Mouse (Mus musculus) cerebellum, adult 9-11 months (tissue): ENCODE measurements around the gene Dhx9.

Source experiments
- DNase-seq: peaks from one replicate; pipeline ENCODE4 v3.0.0; 2022

The Dhx9 gene

DNA sequence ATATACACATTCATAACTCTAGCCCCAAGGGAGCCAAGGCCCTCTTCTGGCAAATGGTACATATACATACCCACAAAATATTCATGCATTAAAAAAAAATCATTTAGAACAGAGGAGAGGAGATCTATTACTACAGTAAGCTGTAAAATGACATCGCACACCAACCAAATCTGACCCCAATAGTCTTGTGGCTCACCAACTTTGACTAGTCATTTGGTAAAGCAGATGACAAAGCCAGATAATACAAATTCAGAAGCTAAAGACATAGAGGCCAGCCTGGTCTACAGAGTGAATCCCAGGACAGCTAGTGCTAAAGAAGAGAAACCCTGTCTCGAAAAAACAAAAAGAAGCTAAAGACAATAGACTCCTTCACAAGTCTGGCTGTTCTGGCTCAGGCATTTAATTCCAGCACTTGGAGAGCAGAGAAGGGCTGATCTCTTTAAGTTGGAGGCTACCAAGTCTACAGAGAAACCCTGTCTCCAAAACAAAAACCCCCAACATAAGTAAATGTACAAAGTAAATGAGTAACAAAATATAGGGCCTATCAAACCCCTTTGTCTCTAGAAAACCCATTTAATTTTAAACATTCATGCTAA lies 2.2 kb downstream of the Dhx9 start:
- no peak for DNase-seq

DNA sequence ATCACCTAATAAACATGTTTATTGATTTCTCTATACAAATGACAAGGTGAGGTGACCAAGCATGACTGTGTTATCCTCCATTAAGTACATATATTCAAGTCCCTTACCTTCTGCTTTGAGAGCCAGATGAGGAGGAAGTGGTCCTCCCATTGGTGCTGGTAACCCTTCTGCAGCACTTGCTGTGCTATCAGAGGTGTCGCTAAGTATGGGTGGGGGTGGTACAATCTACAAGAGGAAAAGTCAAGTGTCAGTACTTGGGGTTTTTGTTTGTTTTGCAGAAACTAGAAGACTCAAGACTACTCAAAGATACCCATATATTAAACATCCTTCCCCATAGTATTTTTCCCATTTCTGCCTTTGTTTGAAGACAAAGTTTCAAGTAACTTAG lies 6.4 kb downstream of the Dhx9 start:
- no peak for DNase-seq

DNA sequence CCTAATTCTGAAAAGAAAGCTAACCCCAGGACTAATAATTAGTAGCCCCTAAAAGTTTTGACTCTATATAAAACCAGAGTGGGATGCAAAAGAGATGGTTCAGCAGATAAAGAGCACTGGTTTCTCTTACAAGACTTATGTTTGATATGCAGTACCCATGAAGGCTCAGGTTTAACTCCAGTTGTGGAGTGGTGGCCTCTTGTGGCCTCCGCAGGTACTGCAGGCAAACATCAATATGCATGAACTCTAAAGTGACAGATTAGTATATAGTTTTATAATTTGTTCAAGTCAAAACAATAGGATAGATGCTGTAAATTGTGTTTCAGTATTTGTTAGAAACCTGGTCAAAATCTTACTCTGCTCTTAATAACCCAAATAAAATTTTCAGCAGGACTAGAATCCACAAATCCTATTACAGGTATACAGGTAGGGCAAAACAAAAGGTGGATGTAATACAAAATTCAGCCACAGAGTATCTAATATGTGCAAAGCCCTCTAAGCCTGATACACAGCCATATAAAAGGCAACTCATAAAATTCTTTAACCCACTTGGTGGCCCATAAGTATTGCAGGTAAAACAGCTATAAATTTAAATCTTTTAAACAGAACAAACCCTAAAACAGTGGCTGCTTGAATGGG lies 7.0 kb downstream of the Dhx9 start:
- no peak for DNase-seq

DNA sequence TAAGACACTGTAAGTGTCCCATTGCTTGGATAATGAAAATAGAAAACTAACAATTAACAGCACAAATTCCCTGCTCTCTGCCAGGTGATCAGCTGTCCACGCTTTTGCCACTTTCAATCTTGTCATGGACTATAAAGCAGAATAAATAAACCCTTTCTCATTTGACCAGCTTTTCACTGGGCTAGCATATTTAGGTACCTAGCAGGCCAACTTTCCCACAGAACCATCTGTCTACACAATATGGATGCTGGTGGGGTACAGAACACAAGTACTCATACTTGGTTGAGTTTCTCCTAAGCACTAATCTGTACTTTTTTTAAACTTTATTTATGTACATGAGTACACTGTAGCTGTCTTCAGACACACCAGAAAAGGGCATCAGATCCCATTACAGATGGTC lies 8.2 kb downstream of the Dhx9 start:
- DNase-seq: peak; percentile 25

DNA sequence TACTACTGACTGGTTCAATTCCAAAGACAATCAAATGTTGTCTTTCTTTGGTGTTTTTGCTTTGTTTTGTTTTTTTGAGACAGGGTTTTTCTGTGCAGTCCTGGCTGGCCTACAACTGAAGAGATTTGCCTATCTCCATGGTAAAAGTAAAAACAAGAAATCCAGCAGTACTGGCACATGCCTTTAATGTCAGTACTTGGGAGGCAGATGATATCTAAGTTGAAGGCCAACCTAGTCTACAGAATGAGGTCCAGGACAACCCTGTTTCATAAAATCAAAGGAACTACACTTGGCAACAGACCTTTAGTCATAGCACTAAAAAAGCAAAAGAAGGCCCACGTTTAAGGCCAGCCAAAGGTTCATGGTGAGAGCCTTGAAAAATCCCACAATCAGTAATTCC lies 25.7 kb downstream of the Dhx9 start:
- no peak for DNase-seq

DNA sequence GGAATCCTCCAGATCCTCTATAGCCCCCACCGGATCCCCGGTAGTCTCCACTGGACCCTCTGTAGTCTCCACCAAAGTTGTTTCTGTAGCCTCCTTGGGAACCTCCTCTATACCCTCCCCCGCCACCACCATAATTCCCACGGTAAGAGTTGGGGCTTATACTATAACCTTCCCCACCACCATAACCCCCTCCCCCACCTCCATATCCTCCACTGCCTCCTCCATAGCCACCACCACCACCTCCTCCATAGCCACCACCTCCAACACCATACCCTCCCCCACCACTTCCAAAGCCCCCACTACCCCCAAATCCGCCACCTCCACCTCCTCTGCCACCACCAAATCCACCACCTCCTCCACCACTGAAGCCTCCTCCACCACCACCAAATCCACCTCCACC lies 31.3 kb downstream of the Dhx9 start:
- no peak for DNase-seq

DNA sequence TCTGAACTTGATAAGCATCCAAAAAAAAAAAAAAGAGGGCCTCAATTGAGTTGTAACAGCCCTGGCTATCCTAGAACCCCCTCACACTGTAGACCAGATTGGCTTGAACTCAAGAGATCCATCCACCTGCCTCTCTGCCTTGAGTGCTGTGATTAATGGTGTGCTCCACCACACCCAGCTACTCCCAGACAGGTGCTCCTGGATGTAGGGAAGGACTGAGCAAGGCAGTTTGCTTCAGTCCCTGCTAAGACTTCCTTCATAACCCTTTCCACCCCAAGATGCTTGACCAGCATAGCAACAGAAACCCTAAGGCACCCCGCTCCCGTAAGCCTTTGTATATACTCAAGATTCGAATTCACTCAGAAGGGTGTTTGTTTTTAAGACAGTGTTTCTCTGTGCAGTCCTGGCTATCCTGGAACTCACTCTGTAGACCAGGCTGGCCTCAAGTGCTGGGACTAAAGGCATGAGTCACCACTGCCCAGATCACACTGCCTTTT lies 34.3 kb downstream of the Dhx9 start:
- no peak for DNase-seq

DNA sequence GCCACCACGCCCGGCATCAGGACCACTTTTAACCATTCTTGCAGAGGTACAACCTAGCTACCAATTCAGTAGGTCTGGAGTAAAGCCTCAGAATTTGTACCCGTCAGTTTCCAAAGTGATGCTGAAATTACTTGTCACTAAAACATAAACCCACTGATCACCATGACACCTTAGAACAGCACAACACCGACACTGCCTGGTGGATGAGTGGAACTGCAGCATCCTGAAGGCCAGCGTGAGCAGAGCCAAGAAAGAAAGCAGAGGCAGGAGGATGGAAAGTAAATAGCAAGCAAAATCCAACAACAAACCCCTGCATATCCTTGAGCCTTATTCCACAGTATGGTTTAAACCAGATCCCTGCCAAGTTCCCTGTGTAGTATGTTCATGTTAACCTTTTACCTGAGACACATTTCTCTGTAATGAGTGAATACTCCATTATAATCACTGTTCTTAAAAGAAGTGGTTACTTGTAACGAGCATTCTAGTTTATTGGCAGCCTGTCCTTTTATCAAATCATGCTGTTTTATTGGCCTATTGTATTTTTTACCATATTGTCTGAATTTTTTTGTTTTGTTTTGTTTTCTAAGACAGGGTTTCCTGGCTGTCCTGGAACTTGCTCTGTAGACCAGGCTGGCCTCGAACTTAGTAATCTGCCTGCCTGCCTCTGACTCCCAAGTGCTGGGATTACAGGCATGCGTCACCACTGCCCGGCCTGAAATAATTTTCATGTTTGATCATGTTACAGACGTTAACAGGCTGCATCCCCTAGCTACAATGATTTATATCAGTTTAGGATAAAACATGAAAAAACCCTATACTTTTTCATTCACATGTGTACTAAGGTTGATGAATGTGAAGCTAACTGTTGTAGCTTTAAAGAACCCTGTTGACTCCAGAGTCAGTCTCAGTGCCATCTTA lies 36.0 kb downstream of the Dhx9 start:
- no peak for DNase-seq

DNA sequence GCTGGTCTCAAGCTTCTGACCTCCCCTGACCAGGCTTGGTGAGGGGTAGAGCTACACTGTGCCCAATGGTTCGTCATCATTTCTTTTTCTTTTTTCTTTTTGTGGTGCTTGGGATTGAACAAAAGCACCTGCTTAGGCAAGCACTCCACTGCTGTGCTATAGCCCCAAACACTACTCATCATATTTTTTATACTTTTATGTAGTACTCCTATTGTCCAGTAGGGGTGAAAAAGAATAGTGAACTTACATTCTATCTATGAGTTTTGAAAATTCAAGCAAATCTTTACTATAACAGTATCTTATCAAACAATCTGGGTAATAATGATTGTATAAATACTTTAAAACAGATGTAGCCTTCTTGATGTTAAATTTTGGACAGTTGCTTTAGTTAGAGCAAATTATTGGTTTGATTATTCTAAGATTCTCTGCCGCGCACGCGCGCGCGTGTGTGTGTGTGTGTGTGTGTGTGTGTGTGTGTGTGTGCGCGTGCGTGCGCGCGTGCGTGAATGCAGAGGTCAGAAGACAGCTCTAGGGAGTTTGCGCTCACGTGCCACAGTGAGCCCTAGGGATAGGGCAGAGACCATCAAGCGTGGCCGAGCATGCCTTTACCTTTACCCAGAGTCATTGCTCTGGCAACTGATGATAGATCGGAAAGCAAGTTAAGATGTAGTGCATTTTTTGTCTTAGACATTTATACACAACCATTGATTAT lies 41.2 kb downstream of the Dhx9 start:
- no peak for DNase-seq

DNA sequence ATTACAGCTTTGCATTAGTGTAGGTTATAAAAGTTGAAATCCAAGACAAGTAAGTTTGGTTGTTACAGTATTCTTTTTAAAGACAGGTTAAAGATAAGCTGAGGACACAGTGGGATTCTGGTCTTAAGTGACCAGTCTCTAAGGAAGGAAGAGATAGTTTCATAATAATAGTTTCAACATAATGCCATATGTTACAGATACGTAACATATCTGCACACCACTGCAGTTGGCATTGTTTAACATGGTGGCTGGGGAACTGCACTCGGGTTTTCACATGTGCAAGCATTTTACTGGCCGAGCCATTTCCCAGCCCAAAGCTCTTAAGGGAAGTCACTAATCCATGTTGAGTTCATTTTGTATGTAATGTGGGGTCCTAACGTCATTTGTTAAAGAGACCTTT lies 43.8 kb downstream of the Dhx9 start:
- no peak for DNase-seq

DNA sequence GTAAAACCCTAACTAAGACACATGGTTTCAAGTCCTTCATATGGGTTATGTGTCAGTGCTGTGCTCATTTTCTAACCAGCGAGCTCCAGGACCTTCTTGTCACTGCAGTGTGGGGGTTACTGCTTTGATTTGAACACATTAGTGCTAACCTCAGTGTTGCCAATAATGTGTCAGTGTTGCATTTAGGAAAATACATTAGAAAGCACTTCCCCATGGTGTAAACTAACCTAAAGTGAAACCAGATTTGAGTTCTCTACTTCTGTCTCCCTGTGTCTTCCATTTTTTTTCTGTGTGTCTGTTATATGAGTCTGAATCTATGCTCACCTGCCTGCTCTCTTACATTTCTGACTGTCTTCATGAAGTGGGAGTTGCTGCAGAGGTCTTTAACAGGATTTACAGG lies 44.4 kb downstream of the Dhx9 start:
- DNase-seq: no peak

DNA sequence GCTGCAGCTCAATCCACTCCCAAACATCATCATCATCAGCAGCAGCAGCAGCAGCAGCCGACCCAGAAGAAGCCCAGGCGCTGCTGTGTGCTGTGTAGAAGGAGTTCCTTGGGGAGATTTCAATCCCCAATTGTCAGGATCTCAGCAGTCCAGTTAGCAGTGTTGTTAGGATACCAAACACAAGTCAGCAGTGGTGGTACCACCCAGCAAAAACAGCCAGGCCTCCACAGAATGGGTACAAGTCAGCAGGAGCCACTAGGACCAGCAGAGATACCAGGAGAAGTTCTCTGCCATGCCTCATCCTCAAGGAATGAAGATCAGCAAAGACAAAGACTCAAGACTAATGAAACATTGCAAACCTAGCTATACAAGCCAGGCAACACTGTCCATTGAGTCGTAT lies 45.8 kb downstream of the Dhx9 start:
- DNase-seq: no peak

DNA sequence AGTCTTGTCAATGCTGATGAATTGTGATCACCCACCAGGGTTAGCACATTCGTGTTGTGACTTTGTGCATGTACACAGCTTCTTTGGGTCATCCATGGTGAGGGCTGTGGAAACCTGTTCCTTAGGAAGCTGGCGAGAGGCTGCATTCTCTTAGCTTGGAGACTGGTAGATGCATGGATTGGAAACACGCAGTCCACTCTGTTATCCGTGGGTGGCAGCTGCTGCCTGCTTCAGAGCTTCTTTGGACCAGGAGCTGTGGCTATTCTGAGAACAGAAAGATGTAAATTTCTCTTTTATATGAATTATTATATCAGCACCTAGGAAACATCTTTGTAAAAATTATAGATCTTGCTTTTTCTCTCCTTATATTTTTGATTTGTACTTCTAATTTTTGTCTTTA lies 46.7 kb downstream of the Dhx9 start:
- no peak for DNase-seq

DNA sequence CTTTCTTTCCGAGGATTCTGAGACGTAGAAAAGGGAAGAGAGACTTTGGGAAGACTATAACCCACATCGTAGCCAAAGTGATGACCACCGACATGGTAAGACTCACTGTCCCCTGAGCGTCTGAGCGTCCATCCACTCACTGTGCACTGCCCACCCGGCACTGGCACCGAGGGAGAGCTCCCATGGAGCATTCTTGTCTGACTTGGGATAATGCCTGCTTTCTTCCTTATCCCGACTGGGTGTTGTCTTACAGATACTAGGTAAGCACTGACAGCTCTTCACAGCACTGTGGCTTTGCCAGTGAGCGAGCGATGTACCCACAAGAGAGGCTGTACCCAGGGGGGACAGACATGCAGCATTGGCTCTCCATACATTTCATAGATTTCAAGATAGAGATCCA lies 49.9 kb downstream of the Dhx9 start:
- DNase-seq: no peak

DNA sequence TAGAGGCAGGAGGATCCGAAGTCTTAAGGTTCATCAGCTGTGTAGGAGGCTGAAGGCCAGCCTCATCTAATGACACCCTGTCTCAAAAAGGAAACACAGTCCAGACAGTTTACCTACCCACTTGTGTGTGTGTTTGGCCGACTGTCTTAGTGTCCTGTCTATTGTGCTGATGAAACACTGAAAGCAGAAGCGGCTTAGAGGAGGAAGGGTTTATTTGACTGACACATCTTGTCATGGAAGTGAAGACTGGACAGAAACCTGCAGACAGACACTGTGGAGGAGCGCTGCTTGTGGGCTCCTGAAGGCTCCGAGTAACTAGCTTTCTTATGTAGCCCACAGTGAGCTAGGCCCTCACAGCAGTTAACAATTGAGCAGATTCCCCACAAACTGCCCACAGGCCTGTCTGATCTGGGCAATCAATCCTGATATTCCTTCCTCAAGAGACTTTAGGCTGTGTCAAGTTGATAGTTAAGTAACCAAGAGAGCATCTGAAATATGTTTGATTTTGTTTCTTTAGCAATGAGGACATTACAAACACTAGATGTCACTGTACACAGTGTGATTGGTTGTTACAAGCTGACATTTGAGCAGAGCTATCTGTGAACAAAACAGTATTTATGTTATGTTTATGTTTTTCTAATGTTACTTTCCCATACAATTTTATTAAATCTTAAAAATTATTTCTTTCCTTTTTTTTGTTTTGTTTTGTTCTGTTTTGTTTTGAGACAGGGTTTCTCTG lies 53.4 kb downstream of the Dhx9 start:
- no peak for DNase-seq

DNA sequence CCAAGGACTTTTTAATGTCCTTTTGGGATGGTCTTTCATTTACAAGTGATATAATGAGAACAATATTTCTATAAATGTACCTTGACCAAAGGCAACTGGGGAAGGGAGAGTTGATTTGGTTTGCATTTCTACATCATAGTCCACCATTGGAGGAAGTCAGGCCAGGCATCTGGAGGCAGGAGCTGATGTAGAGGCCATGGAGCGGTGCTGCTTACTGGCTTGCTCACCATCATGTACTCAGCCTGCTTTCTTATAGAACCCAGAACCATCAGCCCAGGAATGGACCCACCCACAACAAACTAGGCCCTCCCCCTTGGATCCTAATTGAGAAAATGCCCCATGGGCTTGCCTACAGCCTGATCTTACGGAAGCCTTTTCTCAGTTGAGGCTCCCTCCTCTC lies 55.1 kb downstream of the Dhx9 start:
- no peak for DNase-seq

DNA sequence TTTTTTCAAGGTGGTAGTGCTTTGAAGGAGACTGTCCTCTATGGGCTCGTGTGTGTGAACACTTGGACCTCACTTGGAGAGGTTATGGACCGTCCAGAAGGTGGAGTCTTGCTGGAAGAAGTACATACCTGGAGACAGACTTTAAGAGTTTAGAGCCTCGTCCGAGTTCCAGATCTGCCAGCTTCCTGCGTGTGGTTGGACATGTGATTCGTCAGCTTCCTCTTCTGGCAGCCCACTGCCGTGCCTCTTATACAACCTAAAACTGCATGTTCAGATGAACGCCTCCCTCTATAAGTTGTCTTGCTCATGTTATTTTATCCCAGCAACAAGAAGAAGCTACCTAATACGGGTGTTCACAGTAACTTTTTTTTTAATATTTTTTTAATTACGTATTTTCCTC lies 55.8 kb downstream of the Dhx9 start:
- DNase-seq: no peak

DNA sequence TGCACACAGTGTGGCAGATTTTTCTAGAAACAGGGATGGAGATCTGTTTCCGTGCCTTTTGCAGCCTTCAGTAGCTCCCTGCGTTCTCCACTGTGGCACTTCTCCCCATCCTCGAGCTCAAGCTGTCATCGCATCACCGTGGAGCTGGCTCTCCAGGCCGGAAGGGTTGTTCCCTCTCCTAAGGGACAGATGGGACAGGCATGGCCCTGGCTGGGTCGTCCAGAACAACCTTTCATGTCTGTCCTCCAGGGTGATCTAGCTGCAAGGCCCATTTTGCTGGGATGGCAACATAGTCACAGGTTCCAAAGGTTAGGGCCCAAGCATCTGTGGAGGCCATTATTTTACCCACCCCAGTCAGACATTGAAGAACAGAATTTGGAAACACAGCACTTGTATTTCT lies 56.3 kb downstream of the Dhx9 start:
- DNase-seq: no peak

DNA sequence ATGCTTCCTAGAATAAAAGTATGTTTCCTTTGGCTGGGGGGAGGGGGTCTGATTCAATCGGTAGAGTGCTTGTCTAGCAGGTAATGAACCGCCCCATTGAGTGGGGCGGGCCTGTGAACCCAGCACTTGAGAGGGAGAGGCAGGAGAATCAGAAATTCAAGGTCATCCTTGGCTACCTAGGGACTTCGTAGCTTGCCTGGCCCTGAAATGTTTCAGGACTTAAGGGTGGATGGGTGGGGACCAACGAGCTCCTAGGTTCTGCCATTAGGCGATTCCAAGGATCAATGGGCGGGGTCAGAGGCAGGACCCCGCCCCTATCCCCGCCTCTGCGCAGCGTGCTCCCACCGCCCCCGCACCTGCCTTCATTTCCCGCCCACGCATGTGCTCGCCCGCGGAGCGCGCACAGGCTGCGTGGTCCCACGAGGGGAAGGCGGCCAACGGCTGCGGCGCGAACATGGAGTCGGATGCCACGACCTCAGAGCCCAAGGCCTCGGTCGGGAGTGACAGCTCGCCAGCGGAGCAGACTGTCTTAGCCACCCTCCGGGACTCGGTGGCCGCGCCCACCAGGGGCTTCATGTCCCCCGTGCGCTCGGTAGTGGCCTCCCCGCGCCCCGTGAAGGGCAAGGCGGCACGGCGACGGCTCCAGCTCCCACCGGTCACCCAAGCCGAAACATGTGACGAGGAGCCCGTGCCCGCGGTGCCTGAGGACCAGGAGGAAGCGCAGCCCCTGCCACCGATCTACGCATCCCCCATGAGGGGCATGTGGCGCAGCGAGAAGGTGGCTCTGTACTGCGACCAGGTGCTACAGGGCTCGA lies 62.5 kb downstream of the Dhx9 start, which contains the start of gene Shcbp1l:
Shcbp1l (plus strand) TSS at position 393 of the 815 bp plus-strand sequence.
- peak; percentile 87 for DNase-seq

DNA sequence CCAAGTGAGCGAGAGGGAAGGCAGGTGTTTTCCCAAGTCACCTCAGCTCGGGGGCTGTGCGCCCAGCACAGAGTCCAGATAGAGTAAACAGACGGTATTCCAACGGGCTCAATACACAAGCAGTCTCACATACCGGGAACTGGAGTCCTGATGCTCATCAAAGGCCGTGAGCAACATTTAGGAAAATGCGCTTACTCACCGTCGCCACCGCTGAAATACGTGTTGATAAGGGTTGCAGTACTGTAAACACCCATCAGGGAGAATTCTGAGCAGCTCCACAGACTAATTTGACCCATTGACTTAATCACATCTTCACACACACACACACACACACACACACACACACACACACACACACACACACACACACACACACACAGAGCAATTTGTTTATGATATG lies 63.2 kb downstream of the Dhx9 start:
- DNase-seq: peak; percentile 23

DNA sequence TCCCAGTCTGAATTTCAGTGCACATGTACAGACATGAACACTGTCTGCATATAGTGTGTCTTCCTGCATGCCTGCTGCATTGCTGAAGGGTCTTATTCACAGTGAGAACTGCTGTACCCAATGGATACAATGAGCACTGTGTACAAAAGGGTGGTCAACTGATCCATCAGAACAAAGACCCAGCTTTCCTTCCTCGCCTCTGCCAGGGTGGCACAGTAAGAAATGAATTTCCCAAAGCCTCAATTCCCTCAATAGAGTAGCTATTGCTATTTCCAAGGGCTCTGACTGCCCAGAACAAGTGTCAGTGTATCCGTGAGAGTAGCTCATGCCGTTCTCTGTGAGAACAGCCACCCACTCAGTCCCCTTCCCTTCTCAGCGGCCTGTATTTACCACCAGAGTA lies 69.7 kb downstream of the Dhx9 start:
- DNase-seq: peak; percentile 15
